Mouse (Mus musculus): ENCODE measurements around the gene Mrps16.

The Mrps16 gene

GRCm38 (mm10) chr14:20393205-20393913 lies at the start of gene Mrps16:
Mrps16 (minus strand) TSS chr14:20393634.
- peak; percentile 96 for ATAC-seq (ENCODE audit: insufficient number of reproducible peaks, low FRiP score, low TSS enrichment)

DNA sequence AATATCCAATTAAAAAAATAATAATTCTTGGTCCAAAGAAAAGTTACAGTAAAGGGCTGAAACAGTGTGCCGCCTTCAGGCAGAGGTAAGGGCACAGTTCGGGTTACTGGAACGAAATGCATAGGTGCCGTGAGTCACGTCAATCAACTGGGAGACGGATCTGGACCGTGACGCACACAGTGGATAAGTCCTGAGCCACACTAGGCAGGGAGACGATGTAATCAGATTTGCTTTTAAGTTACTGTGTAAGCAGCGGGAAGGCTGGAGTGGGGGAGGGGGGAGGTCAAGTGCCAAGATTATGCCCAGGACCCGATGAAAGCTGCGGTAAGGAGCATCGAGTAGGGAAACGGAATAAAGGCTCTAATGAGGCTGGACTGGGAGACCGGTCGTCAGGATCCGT lies 48.8 kb upstream of the Mrps16 start:
- no peak for ATAC-seq (ENCODE audit: insufficient number of reproducible peaks, low FRiP score, low TSS enrichment)

DNA sequence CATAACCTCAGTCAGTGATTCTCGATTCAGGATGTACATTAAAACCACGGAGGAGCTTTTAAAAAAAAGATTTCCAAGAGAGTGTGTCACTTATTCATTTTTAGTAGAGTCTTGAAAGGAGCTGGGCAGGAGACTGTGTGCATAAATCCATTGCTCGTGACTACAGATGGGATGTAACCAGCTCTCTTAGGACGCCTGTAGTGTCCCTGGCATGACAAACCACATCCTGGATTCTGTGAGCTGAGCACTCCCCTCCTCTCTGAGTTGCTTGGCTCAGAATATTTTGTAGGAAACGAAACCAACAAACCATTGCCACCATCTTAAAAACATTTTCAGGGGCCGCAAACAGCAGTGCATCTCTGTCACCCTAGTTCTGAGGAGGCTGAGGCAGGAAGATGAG lies 43.5 kb upstream of the Mrps16 start:
- ATAC-seq (ENCODE audit: insufficient number of reproducible peaks, low FRiP score, low TSS enrichment), result no peak

DNA sequence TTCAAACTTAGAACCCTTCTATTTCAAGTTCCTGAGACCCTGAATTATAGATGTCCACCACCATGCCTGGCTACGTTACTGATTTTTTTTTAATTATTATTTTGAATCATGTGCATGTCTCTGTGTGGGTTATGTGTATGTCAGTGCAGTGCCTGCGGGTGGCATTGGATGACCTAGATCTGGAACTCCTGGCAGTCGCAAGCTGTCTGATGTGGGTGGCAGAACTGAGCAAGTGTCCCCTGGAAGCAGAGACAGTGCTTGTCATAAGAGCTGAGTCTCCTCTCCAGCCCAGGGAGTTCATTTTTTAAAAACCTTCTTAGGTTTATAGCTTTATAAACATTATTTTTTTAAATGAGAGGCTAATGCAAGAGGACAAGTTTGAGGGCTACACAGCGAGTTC lies 39.0 kb upstream of the Mrps16 start:
- ATAC-seq (ENCODE audit: insufficient number of reproducible peaks, low FRiP score, low TSS enrichment), result no peak

DNA sequence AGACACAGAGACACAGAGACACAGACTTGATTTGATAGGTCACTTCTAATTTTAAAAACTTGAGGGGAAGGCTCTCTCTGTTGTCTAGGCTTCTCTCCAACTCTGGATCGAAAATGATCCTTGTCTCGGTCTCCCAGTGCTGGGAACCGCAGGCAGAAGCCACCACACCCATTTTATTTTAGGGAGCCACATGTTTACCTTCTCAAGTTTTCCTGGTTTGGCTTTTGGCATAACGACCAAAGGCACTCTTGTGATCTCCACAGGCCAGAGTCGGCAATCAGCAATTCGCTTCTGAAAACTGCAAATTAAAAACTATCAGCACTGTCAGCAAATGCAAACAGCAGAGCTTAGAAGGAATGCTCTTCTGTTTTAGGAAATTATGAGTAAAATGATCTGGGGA lies 38.3 kb upstream of the Mrps16 start:
- ATAC-seq (ENCODE audit: insufficient number of reproducible peaks, low FRiP score, low TSS enrichment), result no peak

GRCm38 (mm10) chr14:20429833-20430232 lies 36.4 kb upstream of the Mrps16 start:
- no peak for ATAC-seq (ENCODE audit: insufficient number of reproducible peaks, low FRiP score, low TSS enrichment)

- no peak for ATAC-seq (ENCODE audit: insufficient number of reproducible peaks, low FRiP score, low TSS enrichment)
These were observed 35.2 kb upstream of the Mrps16 start for GRCm38 (mm10) chr14:20428593-20428992.

DNA sequence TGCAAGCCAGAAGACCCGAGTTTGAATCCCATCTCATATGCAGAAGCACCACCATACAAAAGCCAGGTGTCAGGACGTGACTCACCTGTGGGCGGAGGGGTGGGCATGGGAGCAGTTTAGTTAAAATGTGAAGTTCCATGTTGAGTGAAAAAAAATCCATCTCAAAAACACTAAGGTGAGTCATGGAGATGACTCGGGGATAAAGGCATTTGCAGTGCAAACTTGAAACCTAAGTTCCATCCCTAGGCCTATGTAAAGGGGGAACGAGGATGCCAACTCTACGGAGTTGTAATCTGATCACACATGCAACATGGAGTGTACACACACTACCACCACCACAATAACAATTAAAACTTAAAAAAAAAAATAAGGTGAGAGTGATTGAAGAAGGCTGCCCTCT lies 29.6 kb upstream of the Mrps16 start:
- ATAC-seq (ENCODE audit: insufficient number of reproducible peaks, low FRiP score, low TSS enrichment), result no peak

DNA sequence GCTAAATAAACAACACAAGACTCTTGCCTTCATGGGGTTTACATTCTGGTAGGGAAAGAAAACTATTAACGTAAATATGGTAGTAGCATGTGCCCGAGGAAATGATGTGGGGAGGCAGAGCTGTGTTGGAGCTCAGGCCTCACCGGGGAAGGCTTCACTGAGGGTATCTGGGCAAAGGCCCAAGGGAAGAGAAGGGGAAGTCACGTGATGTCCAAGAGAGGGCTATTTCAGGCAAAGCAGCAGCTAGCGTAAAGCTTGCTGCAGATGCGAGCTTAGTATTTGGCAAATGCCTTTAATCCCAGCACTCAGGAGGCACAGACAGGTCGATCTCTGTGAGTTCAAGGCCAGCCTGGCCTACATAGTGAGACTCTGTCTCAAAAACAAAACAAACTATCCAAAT lies 28.8 kb upstream of the Mrps16 start:
- no peak for ATAC-seq (ENCODE audit: insufficient number of reproducible peaks, low FRiP score, low TSS enrichment)

DNA sequence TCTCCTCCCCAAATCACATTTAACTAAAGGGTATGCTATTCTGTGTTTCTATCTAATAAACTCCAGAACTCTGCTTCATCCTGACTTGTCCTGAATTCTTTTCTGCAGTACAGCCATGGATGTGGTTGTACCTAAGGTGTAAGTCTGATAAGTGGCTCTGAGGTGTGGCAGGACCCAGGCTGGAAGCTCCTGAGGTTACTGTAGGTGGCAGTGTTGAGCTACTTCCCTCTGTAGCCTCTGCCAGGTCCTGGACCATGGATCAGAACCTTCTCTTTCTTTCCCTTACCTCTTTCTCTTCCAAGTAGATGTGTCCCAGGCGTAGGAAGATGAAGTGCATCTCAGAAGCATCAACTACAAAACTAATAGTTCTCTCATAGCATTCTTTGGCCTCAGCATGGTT lies 6.6 kb upstream of the Mrps16 start:
- peak; percentile 52; the same call in 1 of the 2 replicates for ATAC-seq (ENCODE audit: insufficient number of reproducible peaks, low FRiP score, low TSS enrichment)

DNA sequence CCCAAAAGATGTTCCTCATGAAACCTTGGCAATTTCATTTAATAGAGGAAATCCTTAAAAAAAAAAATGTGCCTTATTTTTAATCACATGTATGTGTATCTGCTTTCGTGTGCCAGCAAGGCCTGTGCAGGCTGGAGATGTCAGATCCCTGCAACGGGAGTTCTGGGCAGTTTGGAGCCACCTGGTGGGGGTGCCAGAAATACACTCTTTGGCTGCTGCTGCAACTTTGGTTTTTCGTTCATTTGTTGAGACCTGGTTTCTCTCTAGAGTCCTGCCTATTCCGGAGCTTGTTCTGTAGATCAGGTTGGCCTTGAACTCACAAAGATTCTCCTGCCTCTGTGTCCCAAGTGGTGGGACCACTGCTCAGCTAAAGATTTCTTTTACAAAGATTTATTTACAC lies 5.4 kb upstream of the Mrps16 start:
- no peak for ATAC-seq (ENCODE audit: insufficient number of reproducible peaks, low FRiP score, low TSS enrichment)

GRCm38 (mm10) chr14:20397220-20397619 lies 3.8 kb upstream of the Mrps16 start:
- no peak for ATAC-seq (ENCODE audit: insufficient number of reproducible peaks, low FRiP score, low TSS enrichment)

GRCm38 (mm10) chr14:20392326-20392725 lies 1.1 kb downstream of the Mrps16 start:
- no peak for ATAC-seq (ENCODE audit: insufficient number of reproducible peaks, low FRiP score, low TSS enrichment)

- ATAC-seq (ENCODE audit: insufficient number of reproducible peaks, low FRiP score, low TSS enrichment), result no peak
These were observed 3.9 kb downstream of the Mrps16 start for GRCm38 (mm10) chr14:20389446-20390079.

- peak; percentile 53 for ATAC-seq (ENCODE audit: insufficient number of reproducible peaks, low FRiP score, low TSS enrichment)
These were observed 4.8 kb downstream of the Mrps16 start, which contains the start of gene Dnajc9 for GRCm38 (mm10) chr14:20388441-20389129. Dnajc9 (minus strand) TSS chr14:20388910.

GRCm38 (mm10) chr14:20379753-20380430 lies 13.5 kb downstream of the Mrps16 start:
- ATAC-seq (ENCODE audit: insufficient number of reproducible peaks, low FRiP score, low TSS enrichment), result no peak

- ATAC-seq (ENCODE audit: insufficient number of reproducible peaks, low FRiP score, low TSS enrichment), result no peak
These were observed 14.3 kb downstream of the Mrps16 start for GRCm38 (mm10) chr14:20379087-20379640.

DNA sequence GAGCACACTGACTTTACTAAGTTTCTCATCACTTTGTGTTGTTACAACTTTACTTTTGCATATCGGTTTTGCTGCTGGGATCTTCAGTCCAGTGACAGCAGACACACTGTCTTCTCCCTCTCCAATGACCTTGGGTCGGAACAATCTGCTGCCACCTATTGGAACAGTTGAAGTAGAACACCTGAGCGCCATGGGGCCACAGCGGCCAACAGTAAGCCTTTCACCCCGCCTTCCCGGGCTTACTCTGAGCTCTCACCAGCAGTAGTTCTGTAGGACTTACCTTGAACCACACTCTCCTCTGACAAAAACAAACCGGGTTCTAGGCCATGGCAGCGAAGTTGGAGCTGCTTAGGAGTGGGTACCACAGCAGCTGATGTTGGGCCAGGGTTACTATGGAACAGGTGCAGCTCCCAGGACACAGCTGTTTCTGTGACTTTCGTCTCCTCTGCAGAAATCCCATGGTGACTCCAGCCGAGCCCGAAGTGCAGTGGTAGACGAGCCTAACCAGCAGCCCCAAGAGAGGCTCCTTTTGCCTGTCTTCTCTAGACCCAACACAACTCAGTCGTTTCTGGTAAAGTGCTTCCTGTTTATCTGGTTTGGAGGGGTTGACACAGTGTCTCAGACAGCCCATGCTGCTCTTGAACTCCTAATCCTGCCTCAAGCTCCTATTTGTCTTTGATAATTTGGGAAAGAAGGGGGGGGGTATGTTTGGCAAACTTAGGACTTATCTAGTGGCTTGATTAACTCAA lies 14.9 kb downstream of the Mrps16 start:
- peak; percentile 81 for ATAC-seq (ENCODE audit: insufficient number of reproducible peaks, low FRiP score, low TSS enrichment)

DNA sequence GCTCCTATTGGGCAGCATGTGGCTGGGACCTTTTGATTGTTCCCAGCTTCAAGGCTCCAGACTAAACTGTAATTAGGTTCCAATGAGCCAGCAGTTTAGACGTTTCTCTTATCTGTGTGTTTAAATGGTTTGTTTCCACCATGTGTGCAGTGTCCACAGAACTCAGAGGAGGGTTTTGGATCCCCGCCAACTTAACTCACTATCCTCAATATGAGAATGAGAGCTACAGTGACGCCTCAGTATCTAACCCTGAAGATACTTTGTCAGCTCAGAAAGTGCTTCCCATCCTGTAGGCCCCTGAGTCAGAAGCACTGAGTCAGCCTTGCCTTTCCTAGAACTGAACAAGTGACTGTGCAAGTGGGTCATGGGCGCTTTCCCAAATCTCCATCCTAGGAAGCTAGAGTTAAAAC lies 16.3 kb downstream of the Mrps16 start:
- no peak for ATAC-seq (ENCODE audit: insufficient number of reproducible peaks, low FRiP score, low TSS enrichment)

GRCm38 (mm10) chr14:20371854-20372253 lies 21.6 kb downstream of the Mrps16 start:
- ATAC-seq (ENCODE audit: insufficient number of reproducible peaks, low FRiP score, low TSS enrichment), result no peak

Data from cerebellum, adult (tissue).